Mouse (Mus musculus): ENCODE data around the gene Ranbp10. TPM values are rescaled to one million over a fixed set of nuclear protein-coding genes. Genes with fewer than 3 reads are reported as not detected.

Gene Ranbp10
- total RNA-seq, 1 experiment from 2014 or later, result 7.1 TPM

- ATAC-seq (replicated peaks in 1 of 2; ENCODE audit: insufficient read depth in 1 of 2, low FRiP score in 2 of 2, low TSS enrichment in 1 of 2, low read depth in 1 of 2, poor library complexity in 2 of 2, severe bottlenecking in 2 of 2), result 0 out of 4 replicates have a peak, but pooled peaks of 1 of the 2 experiments have one; percentile 10
Observed at GRCm38 (mm10) chr8:105801153-105801904, 25.8 kb downstream of the Ranbp10 start.

- ATAC-seq (replicated peaks in 1 of 2; ENCODE audit: insufficient read depth in 1 of 2, low FRiP score in 2 of 2, low TSS enrichment in 1 of 2, low read depth in 1 of 2, poor library complexity in 2 of 2, severe bottlenecking in 2 of 2), result peak in 1 of 2 experiments; percentile 53; a peak in 1 of 4 replicates
Observed at GRCm38 (mm10) chr8:105799091-105799812, 27.9 kb downstream of the Ranbp10 start.

- ATAC-seq (replicated peaks in 1 of 2; ENCODE audit: insufficient read depth in 1 of 2, low FRiP score in 2 of 2, low TSS enrichment in 1 of 2, low read depth in 1 of 2, poor library complexity in 2 of 2, severe bottlenecking in 2 of 2), result no peak
Observed at GRCm38 (mm10) chr8:105798408-105798807, 28.7 kb downstream of the Ranbp10 start.

- no peak for ATAC-seq (replicated peaks in 1 of 2; ENCODE audit: insufficient read depth in 1 of 2, low FRiP score in 2 of 2, low TSS enrichment in 1 of 2, low read depth in 1 of 2, poor library complexity in 2 of 2, severe bottlenecking in 2 of 2)
Observed at GRCm38 (mm10) chr8:105795785-105796184, 31.4 kb downstream of the Ranbp10 start.

- ATAC-seq (replicated peaks in 1 of 2; ENCODE audit: insufficient read depth in 1 of 2, low FRiP score in 2 of 2, low TSS enrichment in 1 of 2, low read depth in 1 of 2, poor library complexity in 2 of 2, severe bottlenecking in 2 of 2), result no peak
Observed at GRCm38 (mm10) chr8:105794009-105794598, 33.0 kb downstream of the Ranbp10 start.

- no peak for ATAC-seq (replicated peaks in 1 of 2; ENCODE audit: insufficient read depth in 1 of 2, low FRiP score in 2 of 2, low TSS enrichment in 1 of 2, low read depth in 1 of 2, poor library complexity in 2 of 2, severe bottlenecking in 2 of 2)
Observed at GRCm38 (mm10) chr8:105793331-105793730, 33.8 kb downstream of the Ranbp10 start.

GRCm38 (mm10) chr8:105789626-105790025 lies 37.5 kb downstream of the Ranbp10 start:
- ATAC-seq (replicated peaks in 1 of 2; ENCODE audit: insufficient read depth in 1 of 2, low FRiP score in 2 of 2, low TSS enrichment in 1 of 2, low read depth in 1 of 2, poor library complexity in 2 of 2, severe bottlenecking in 2 of 2), result no peak

GRCm38 (mm10) chr8:105788927-105789326 lies 38.2 kb downstream of the Ranbp10 start:
- ATAC-seq (replicated peaks in 1 of 2; ENCODE audit: insufficient read depth in 1 of 2, low FRiP score in 2 of 2, low TSS enrichment in 1 of 2, low read depth in 1 of 2, poor library complexity in 2 of 2, severe bottlenecking in 2 of 2), result peak; percentile 76 to 84

- ATAC-seq (replicated peaks in 1 of 2; ENCODE audit: insufficient read depth in 1 of 2, low FRiP score in 2 of 2, low TSS enrichment in 1 of 2, low read depth in 1 of 2, poor library complexity in 2 of 2, severe bottlenecking in 2 of 2), result peak; percentile 44 to 58; a peak in 3 of 4 replicates
Observed at GRCm38 (mm10) chr8:105788241-105788640, 38.9 kb downstream of the Ranbp10 start.

GRCm38 (mm10) chr8:105780298-105780697 lies 46.9 kb downstream of the Ranbp10 start:
- ATAC-seq (replicated peaks in 1 of 2; ENCODE audit: insufficient read depth in 1 of 2, low FRiP score in 2 of 2, low TSS enrichment in 1 of 2, low read depth in 1 of 2, poor library complexity in 2 of 2, severe bottlenecking in 2 of 2), result no peak

GRCm38 (mm10) chr8:105777833-105778232 lies 49.3 kb downstream of the Ranbp10 start:
- ATAC-seq (replicated peaks in 1 of 2; ENCODE audit: insufficient read depth in 1 of 2, low FRiP score in 2 of 2, low TSS enrichment in 1 of 2, low read depth in 1 of 2, poor library complexity in 2 of 2, severe bottlenecking in 2 of 2), result no peak

GRCm38 (mm10) chr8:105774498-105774897 lies 52.7 kb downstream of the Ranbp10 start:
- no peak for ATAC-seq (replicated peaks in 1 of 2; ENCODE audit: insufficient read depth in 1 of 2, low FRiP score in 2 of 2, low TSS enrichment in 1 of 2, low read depth in 1 of 2, poor library complexity in 2 of 2, severe bottlenecking in 2 of 2)

- ATAC-seq (replicated peaks in 1 of 2; ENCODE audit: insufficient read depth in 1 of 2, low FRiP score in 2 of 2, low TSS enrichment in 1 of 2, low read depth in 1 of 2, poor library complexity in 2 of 2, severe bottlenecking in 2 of 2), result no peak
Observed at GRCm38 (mm10) chr8:105773441-105773861, 53.7 kb downstream of the Ranbp10 start.

- no peak for ATAC-seq (replicated peaks in 1 of 2; ENCODE audit: insufficient read depth in 1 of 2, low FRiP score in 2 of 2, low TSS enrichment in 1 of 2, low read depth in 1 of 2, poor library complexity in 2 of 2, severe bottlenecking in 2 of 2)
Observed at GRCm38 (mm10) chr8:105771398-105772175, 55.6 kb downstream of the Ranbp10 start.

- ATAC-seq (replicated peaks in 1 of 2; ENCODE audit: insufficient read depth in 1 of 2, low FRiP score in 2 of 2, low TSS enrichment in 1 of 2, low read depth in 1 of 2, poor library complexity in 2 of 2, severe bottlenecking in 2 of 2), result 0 out of 4 replicates have a peak, but pooled peaks of 1 of the 2 experiments have one; percentile 71
Observed at GRCm38 (mm10) chr8:105770609-105771008, 56.5 kb downstream of the Ranbp10 start.

- ATAC-seq (replicated peaks in 1 of 2; ENCODE audit: insufficient read depth in 1 of 2, low FRiP score in 2 of 2, low TSS enrichment in 1 of 2, low read depth in 1 of 2, poor library complexity in 2 of 2, severe bottlenecking in 2 of 2), result no peak
Observed at GRCm38 (mm10) chr8:105768485-105769257, 58.5 kb downstream of the Ranbp10 start.

Data from hematopoietic stem cell, adult 5-6 weeks (primary cell).